Mouse (Mus musculus) adrenal gland, adult 2 months (tissue): ENCODE results near the gene Scpep1. TPM values are rescaled to one million over a fixed set of nuclear protein-coding genes. Genes with fewer than 3 reads are reported as not detected.
"Not testable (repeated sequence)": the region's sequence is repeated elsewhere in the genome, so short reads cannot be mapped to it uniquely, and the experiment has no call there.

ENCODE experiments used
- DNase-seq: peaks from one replicate; pipeline ENCODE4 v3.0.0; 2021
- long read RNA-seq: library from polyadenylated mRNA; stranded (forward); transcript quantifications from one replicate; pipeline ENCODE4 v2.0.0, GENCODE M21; 2021
- polyA plus RNA-seq: library from polyadenylated mRNA; depleted of rRNA; stranded (reverse); fragments of >200 nt; gene quantifications from 2 replicates; pipeline ENCODE4 v1.2.3, GENCODE M21; 2012; rRNA removed
- total RNA-seq, 2 experiments: library from RNA; stranded (reverse); gene quantifications; 2 replicates each; pipeline ENCODE4 v1.2.3; 2021

The Scpep1 gene
- total RNA-seq (100 to 1,000 TPM; 168 to 250 TPM), polyA plus RNA-seq (25.2 and 37.0 TPM in 2 replicates)
- long read RNA-seq, transcript Scpep1-201 (13 exons, 2,097 nt): major isoform, 148 of 161 reads
- long read RNA-seq, partial matches to known transcripts: 4 of 161 reads
- long read RNA-seq, other reads (novel, unspliced or antisense): 9 of 161 reads

DNA sequence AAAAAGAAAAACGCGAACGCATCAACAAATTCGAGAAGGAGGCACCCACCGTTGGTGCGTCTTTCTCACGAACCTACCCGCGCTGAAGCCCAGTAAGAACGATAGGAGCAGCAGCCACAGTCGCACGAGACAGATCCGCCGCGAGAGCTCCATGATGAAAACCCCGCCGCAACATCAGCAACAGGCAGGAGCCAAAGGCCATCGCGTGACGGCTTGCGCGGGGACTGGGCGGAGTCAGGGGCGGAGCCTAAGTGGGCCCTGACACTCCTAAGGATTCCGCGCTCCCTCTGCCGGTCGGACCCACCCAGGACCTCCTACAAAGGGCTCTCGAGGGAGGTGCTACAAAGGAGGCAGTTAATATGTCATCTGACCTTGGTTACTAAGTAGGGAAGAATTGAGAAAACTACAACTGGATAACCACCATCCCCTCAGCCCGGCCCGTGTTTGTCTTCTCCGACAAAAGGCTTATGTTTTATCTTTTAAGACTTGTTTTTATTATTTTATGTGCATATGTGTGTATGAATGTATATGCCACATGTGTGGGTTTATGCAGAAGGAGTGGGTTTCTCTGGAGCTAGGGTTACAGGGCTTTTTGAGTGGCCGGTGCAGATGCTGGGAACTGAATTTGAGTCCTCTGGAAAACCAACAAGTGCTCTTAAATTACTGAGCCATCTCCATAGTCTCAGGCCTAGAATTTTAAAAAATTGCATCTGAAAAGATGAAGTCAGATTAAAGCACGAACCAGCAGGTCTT, at the start of gene Scpep1:
Gene Scpep1, minus strand, starts transcription at position 249 of the 753 bp plus-strand sequence.
- peak; percentile 99 for DNase-seq

DNA sequence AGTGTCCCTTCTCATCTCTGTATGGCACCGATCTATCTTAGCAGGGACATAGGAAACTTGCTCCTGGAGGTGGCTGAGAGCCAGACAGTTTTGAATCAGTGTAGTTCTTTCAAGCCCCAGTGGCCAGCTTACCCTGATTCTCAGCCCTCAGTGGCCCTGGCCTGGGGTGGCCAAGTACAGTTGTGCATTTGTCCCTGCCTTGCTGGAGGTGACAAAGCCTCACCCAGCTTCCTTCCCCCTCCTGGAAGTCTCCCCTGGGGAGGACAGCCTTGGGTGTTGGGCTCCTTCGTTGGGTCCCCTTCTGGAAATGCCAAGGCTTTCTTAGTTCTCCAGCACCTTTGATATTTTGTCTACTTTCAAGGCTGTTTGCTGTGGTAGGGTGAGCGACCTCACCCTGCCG, 48.5 kb upstream of the Scpep1 start:
- DNase-seq: peak; percentile 88

DNA sequence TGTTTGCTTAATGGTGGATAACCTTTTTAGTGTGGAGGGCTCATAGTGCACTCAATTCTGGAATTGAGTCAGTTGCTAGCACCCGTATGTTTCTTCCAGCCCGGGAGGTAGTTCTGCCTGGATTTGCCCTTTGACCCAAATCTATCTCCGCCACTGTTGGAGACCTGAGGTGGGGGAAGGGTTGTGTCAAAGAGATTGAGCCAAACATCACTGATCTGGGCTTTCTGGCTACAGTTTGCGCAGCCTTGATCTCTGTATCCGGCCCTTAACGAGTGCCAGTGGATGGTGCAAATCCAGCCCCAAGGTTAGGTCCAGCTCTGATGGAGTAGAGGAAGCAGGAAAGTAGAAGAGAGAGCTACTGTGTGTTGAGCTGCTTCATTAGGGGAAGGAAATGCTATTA, 47.8 kb upstream of the Scpep1 start:
- peak; percentile 85 for DNase-seq

DNA sequence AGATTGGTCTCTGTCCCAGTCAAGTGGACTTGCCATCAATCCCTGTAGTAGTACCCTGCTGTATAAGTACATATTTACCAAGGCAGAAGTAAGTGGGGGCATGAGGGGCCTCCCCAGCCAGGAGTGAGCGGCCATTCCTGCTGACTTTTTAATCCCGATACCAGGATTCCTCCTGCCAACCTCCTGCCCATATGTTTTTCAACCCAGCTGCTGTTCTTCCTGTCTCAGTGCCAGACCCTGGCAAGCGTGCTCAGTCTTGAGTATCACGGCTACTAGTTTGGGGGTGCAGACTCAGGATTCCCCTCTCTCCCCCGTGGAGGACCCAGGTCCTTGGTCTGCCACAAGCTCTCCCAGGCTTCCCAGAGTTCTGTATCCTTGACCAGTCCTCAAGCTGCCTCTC, 47.4 kb upstream of the Scpep1 start:
- peak; percentile 56 for DNase-seq

DNA sequence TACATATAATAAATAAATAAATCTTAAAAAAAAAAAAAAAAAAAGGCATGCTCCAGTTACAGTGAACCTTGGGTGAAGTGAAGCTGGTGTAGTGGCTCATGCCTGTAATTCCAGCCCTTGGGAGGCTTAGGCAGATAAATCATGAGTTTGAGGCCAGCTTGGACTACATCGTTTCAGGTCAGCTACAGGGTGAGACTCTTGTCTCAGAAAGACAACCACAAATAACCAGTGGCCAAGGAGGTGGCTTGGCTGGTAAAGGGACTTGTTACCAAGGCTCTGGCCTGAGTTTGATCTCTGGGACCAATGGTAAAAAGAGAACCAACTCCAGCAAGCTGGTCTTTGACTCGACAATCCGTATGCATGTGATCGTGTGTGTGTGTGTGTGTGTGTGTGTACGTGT, 46.8 kb upstream of the Scpep1 start:
- DNase-seq: peak; percentile 52

DNA sequence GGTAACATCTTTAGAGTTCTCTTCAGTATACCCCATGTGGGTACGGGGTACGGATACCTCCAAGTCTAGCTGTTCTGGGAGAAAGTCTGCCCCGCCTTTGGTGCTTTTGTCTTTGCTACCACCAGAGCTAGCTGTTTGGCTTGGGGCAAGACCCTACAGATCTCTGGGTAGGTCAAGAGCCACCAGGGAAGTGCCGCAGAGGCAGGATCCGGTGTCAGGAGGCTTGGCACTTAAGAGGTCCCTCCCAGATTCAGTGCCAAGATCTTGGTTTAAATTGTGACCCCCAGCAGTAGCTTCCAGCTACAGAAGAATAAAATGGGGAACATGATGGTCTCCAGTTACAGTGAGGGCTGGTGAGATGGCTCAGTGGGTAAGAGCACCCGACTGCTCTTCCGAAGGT, 46.3 kb upstream of the Scpep1 start:
- no peak for DNase-seq

DNA sequence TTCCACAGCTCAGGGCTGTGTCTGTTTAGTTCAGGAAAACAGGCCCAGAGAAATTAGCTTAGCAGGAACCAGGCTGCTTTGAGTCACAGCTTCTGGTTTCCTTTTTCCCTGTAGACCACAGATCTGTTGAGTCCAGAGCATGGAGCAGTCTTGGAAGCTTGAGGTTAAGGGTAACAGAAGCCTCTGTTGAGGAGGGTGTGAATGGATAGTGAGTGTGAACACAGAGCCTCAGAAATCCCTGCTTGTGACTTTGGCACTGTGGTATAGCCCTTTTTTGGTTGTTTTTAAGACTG, 45.2 kb upstream of the Scpep1 start:
- no peak for DNase-seq

DNA sequence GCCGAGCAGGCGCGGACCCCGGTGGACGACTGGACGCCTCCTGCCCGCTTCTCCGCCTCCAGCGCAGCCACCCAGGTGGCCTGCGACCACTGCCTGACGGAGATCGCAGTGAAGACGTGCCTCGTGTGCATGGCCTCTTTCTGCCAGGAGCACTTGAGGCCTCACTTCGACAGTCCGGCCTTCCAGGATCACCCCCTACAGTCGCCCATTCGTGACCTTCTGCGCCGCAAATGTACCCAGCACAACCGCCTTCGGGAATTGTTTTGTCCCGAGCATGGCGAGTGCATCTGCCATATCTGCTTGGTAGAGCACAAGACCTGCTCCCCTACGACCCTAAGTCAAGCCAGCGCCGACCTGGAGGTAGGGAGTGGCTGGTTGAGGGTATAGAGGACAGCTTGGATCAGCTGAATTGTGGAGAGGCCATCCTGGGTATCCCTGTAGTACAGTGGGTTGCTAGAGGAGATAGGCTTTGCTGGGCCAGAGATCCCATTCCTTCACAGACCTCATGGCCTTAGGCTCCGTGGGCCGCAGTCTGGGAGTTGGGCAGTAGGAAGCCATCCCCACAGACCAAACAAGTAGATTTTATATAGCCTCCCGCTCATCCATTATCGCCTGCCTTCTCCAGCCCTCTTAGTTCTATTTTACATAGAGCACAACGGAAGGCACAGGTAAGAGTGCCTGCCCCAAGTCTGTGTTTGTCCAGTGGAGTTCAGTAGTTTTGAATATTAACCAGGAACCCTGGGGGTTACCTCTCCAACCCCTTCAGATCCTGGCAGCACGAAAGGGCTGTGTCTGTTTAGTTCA, 44.7 kb upstream of the Scpep1 start:
- DNase-seq: peak; percentile 52

DNA sequence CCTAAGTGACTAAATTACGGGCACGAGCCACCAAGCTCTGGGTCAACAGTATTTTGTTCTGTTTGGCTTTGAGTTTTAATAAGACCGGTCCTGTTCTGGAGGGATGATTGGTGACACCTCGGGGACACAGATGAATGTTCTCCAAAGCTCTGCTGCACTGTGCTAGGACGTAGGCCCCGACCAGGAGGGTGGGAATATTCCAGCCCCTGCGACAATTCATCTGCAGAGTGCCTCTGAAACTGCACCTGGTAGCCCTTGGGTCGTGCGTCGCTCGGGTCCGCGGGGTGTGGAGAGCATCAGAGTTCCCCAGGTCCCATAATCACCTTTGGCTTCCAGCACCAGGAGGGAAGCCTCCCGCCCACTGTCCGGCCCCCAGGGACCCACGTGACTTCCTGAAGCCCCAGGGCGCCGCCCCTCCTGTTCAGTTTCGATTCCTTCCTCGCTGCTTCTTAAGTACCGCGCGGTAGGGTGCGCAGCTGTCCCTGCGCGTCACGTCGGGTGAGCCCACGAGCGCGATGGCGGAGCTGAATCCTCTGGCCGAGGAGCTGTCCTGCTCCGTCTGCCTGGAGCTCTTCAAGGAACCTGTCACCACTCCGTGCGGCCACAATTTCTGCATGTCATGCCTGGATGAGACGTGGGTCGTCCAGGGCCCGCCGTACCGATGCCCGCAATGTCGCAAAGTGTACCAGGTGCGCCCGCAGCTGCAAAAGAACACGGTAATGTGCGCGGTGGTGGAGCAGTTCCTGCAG, 43.9 kb upstream of the Scpep1 start, which contains the start of gene Trim25:
Gene Trim25, plus strand, starts transcription at position 403 of the 749 bp plus-strand sequence.
- DNase-seq: peak; percentile 96

DNA sequence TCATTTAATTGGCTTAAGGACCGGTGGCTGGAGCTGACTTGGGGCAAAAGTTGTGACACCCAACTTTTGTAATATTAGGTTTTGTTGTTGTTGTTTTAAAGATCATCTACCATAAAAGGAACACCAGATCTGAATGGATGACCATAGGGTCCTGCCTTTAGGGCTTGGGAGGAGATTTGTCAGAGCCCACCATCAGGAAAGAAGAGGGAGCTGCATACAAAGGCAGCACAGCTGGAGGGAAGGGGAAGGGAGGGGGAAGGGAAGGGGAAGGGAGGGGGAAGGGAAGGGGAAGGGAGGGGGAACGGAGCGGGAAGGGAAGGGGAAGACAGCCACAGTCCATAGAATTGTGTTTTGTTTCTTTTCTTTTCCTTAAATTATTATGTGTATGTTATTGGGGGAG, 43.1 kb upstream of the Scpep1 start:
- DNase-seq: no peak

DNA sequence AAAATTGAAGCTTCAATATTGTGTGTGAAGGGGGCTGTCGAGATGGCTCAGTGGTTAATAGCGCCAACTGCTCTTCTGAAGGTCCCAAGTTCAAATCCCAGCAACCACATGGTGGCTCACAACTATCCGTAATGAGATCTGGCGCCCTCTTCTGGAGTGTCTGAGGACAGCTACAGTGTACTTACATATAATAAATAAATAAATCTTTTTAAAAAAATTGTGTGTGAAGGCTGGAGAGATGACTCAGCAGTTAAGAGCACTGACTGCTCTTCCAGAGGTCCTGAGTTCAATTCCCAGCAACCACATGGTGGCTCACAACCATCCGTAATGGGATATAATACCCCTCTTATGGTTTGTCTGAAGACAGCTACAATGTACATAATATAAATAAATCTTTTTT, 42.1 kb upstream of the Scpep1 start:
- DNase-seq: not testable (repeated sequence)

DNA sequence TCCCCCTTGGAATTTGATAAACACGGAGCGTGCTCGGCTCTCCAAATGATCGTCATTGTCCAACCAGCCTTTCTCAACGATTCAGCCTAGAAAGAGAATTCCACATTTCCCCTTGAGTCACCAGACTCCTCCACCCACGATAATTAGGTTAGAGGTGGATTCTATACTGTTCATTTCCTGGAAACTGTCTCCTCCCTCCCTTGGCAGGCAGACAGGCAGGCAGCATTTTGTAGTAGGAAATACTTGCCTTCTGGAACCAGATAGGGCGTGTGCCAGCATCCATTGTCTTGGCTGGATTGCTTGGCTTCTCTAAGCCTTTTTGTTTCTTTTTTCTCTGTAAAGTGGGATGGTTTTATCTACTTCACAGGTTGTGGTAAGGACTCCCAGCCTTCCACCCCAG, 41.2 kb upstream of the Scpep1 start:
- no peak for DNase-seq

DNA sequence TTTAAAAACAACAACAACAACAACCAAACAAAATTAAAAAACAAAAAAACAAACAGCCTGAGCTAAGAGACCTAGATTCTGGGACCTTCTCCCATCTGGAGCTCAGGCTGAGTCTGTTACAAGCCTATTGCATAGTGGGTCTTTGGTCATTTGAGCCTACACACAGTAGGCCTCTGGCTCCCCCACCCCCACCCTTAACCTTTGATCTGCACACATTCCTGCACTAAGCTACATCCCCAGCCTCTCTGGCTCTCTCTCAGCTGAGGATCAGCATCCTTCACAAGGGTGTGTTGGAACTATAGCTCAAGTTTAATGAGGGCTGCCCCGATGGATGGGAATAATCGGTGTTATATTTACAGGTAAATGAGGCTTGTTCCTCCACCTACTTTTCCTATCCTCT, 40.4 kb upstream of the Scpep1 start:
- no peak for DNase-seq

DNA sequence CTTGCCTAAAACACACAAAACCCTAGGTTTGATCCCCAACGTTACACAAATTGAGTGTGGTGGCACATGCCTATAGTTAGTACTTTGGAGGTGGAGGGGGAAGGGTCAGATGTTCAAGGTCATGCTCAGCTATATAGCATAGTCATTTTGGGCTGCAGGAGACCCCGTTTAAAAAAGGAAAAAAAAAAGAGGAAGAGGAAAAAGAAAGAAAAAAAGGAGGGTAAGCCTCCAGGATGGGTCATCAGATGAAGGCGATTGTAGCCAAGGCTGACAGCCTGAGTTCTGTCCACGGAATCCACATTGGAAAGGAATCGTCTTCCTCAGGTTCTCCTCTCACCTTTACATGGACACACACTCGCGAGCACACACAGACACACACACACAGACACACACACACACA, 39.2 kb upstream of the Scpep1 start:
- no peak for DNase-seq

DNA sequence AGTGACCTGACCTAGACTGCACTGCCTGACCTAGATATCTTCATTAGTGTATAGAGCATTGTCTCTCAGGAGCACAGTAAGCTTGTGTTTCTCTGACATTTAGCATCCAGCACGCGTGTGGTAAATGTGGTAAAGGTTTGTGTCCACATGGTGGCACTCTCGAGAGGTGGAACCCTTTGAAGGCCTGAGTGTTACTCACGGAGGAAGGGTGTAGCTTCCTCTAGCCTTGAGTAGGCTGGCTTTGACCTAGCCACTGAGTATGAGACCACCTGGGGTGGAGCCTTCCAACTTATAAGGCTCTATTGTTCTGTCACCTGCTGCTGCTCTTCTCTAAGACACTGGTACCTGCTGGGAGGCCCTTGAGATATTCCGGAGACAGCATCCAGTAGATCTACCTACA, 38.4 kb upstream of the Scpep1 start:
- DNase-seq: peak; percentile 83

DNA sequence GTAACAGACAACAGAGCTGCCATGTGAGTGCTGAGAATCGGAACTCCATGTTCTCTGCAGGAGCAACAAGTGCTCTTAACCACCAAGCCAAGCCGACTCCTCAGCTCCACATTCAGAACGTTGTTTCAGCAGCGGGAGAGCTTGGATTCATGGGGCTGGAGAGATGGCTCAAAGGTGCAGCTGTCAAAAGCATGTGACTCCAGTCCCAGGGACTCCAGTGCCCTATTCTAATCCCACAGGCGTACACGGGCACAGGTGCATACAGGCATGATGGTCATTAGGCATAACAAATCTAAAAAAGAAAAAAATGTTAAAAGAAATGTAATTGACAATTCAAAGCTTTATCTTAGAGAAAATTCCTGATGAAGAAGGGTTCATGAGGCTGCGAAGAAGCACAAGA, 37.9 kb upstream of the Scpep1 start:
- DNase-seq: no peak

DNA sequence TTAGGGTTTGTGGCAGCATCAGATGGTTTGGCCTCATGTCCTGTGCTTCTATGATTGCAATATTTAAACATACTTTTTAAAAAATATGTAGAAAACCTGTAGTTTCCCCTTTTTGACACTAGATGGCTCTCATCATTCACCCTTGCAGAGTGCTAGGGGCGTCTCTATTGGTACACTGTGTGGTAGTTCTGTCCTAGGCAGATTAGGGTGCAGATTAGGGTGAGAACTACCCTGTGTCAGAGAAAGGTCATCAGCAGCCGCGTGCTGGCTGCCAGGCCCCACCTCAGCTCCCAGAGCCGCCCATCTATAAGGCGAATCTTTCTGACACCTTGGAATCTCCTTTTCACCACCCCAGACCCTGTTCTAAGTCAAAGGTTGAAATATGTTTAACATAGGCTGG, 34.3 kb upstream of the Scpep1 start:
- DNase-seq: no peak

DNA sequence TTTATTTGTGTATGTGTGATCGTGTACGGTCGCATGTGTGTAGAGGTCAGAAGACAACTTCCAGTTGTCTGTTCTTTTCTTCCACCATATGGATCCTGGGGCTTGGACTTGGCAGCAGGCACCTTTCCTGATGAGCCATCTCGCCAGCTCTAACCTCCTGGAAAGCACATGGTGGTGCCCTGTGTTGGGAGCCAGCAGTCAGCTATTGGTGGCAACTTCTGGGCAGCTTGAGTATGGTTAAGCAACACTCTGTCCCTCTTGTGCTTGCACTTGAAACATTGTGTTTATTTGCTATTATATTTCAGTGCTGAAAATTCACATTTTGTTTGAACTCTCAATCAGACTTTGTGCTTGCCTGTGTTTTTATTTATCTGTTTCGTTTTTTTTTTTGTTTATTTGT, 33.7 kb upstream of the Scpep1 start:
- no peak for DNase-seq

DNA sequence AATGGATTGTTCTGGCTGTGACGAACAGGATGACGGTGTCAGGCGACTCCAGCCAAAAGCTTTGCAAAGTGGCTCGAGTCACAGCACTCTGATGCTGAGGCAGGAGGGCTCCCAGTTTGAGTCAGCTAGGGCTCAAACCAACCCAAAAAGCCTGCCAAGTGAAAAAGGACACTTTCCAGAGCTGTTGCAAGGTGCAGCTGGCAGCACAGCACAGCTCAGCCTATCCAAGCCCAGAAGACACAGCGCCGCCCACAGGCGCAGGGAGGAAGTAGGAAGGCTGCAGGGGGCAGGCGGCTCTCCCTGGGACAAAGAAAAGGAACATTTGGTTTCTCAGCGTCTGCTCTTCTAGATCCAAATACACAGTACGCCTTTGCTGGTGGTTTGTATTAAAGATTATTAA, 31.4 kb upstream of the Scpep1 start:
- no peak for DNase-seq

DNA sequence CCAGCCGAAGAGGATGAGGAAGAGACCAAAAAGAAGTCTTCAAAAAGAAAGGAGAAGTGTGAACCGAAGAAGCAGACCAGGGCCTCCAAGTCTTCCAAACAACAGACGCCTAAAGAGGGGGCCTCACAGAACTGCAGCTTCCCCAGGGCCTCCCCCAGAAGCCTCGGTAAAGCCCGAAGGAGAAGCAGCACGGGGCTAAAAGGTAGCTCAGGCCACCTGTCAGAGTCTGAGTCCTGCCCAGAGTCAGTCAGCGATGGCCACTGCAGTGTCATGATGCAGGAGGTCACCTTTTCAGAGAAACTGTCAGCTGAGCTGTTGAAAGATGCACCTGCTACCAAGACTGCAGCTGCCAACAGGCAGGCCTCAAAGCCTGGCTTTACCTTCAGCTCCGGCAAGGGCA, 26.1 kb upstream of the Scpep1 start:
- no peak for DNase-seq

DNA sequence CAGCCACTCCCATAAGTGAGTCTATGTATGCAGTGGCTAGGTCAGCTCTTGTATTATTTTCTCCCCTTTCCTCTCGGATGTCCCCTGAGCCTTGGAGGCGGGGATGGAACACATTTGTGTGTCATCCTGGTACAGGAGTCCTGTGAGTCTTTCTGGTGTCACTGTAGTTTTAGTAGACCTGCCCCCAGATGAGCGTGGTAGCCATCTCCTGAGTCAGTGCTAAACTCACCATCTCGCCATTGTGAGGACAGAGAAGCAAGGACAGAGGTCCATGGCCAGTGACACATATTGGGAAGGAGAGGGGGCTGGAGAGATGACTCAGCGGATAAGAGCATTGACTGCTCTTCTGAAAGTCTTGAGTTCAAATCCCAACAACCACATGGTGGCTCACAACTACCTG, 21.9 kb upstream of the Scpep1 start:
- DNase-seq: peak; percentile 68

DNA sequence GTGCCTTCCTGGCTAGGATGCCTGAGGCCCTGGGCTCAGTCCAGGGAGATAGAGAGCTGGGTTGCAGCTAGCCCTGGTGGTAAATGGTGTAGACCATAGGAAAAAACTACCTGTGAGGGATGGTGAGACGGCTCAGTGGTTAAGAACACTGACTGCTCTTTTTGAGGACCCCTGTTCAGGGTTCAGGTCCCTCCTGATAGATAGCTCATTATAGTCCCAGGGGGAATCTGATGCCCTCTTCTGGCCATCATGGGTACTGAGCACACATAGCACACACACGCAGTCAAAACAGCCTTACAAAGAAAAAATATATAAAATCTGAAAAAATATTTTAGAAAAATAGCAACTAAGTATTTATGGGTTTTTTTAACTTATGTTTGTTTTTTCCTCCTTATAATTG, 21.1 kb upstream of the Scpep1 start:
- no peak for DNase-seq
